Mouse (Mus musculus) small intestine, adult 2 months (tissue): Measurements from ENCODE around the gene Gabbr2. TPM values are rescaled to one million over a fixed set of nuclear protein-coding genes. Genes with fewer than 3 reads are reported as not detected.

ENCODE experiments used
- H3K27ac ChIP-seq: fragments of 200-500 bp; 2 replicates; pipeline ENCODE4 v1.5.1; 2012; ENCODE audit warnings: low read depth, low read length, control low read depth, inconsistent platforms; ENCODE audit not compliant: insufficient read depth
- H3K27me3 ChIP-seq: fragments of 200-500 bp; 2 replicates; pipeline ENCODE4 v1.6.1; 2012; ENCODE audit warnings: mild to moderate bottlenecking, moderate library complexity, low read length, inconsistent platforms; ENCODE audit not compliant: control insufficient read depth, insufficient read depth
- H3K36me3 ChIP-seq: fragments of 200-500 bp; 2 replicates; pipeline ENCODE4 v1.6.1; 2012; ENCODE audit warnings: mild to moderate bottlenecking, low read length, control low read depth, inconsistent platforms; ENCODE audit not compliant: control insufficient read depth, insufficient read depth
- H3K4me1 ChIP-seq: fragments of 200-500 bp; 2 replicates; pipeline ENCODE4 v1.6.1; 2012; ENCODE audit warnings: low read length, inconsistent platforms, mixed read lengths; ENCODE audit not compliant: control insufficient read depth, insufficient read depth, insufficient read length
- H3K4me3 ChIP-seq: fragments of 200-500 bp; 2 replicates; pipeline ENCODE4 v1.5.1; 2012; ENCODE audit warnings: low read depth, mild to moderate bottlenecking, control low read depth, inconsistent platforms, low read length, moderate library complexity
- CTCF ChIP-seq: fragments of 200-500 bp; IDR thresholded peaks from 2 replicates; pipeline ENCODE4 v1.5.1; 2012; ENCODE audit warnings: low read depth, mild to moderate bottlenecking, control low read depth, inconsistent platforms, low read length, moderate library complexity, mixed read lengths; ENCODE audit not compliant: insufficient replicate concordance, insufficient read length; ENCODE audit errors: extremely low read depth
- POLR2A ChIP-seq: fragments of 200-500 bp; IDR thresholded peaks from 2 replicates; pipeline ENCODE4 v1.6.1; 2012; ENCODE audit warnings: low read depth, mild to moderate bottlenecking, control low read depth, inconsistent platforms, low read length, moderate library complexity
- WGBS: fragments of 180-500 bp; shearing (Covaris S2); methylation state at CpG from one replicate; pipeline ENCODE4 v1.1.7; 2018; 5-methylcytosine and 5-hydroxymethylcytosine counted together
- polyA plus RNA-seq: library from polyadenylated mRNA; depleted of rRNA; stranded (reverse); fragments of >200 nt; gene quantifications from 2 replicates; pipeline ENCODE4 v1.2.3, GENCODE M21; 2012

The Gabbr2 gene
- polyA plus RNA-seq, 1 experiment, result 0.74 TPM

- Histone ChIP-seq H3K4me3 (no peak overlapping the region), H3K27me3 (no peaks in the 10 kb centered on the region), H3K27ac (no peak overlapping the region), H3K4me1 (no peaks in the 10 kb centered on the region), H3K36me3 (no peaks in the 10 kb centered on the region)
- 87% methylated on average over 11 of the region's 11 CpGs for WGBS
- TF ChIP-seq CTCF, result no peak
- TF ChIP-seq POLR2A, result no peak
Observed at GRCm38 (mm10) chr4:46821709-46822108, 170.0 kb downstream of the Gabbr2 start.

GRCm38 (mm10) chr4:46814954-46815353, 176.7 kb downstream of the Gabbr2 start:
- no peak overlapping the region for H3K27ac ChIP-seq
- 56% methylated on average over 4 of the region's 4 CpGs for WGBS

GRCm38 (mm10) chr4:46814236-46814635, 177.4 kb downstream of the Gabbr2 start:
- H3K4me1 ChIP-seq, result no peaks in the 10 kb centered on the region
- no peaks in the 10 kb centered on the region for H3K27me3 ChIP-seq
- 77% methylated on average over 10 of the region's 10 CpGs for WGBS
- TF ChIP-seq POLR2A (no peak), CTCF (no peak)
- H3K36me3 ChIP-seq, result no peaks in the 10 kb centered on the region
- no peak overlapping the region for H3K27ac ChIP-seq
- no peak overlapping the region for H3K4me3 ChIP-seq

More at GRCm38 (mm10) chr4:46814954-46815353, 176.7 kb downstream of the Gabbr2 start:
- Histone ChIP-seq H3K4me1 (no peaks in the 10 kb centered on the region), H3K36me3 (no peaks in the 10 kb centered on the region), H3K27me3 (no peaks in the 10 kb centered on the region), H3K4me3 (no peak overlapping the region)
- TF ChIP-seq CTCF (no peak), POLR2A (no peak)

GRCm38 (mm10) chr4:46811165-46811564, 180.5 kb downstream of the Gabbr2 start:
- no peaks in the 10 kb centered on the region for H3K27me3 ChIP-seq
- no peaks in the 10 kb centered on the region for H3K4me1 ChIP-seq
- TF ChIP-seq POLR2A (no peak), CTCF (no peak)
- H3K4me3 ChIP-seq, result no peak overlapping the region
- H3K36me3 ChIP-seq, result no peaks in the 10 kb centered on the region
- H3K27ac ChIP-seq, result no peak overlapping the region
- WGBS, result 69% methylated on average over 5 of the region's 5 CpGs

GRCm38 (mm10) chr4:46806876-46807275, 184.8 kb downstream of the Gabbr2 start:
- WGBS, result 71% methylated on average over 1 of the region's 1 CpGs
- Histone ChIP-seq H3K27me3 (no peaks in the 10 kb centered on the region), H3K27ac (no peak overlapping the region), H3K4me1 (no peaks in the 10 kb centered on the region), H3K4me3 (no peak overlapping the region), H3K36me3 (no peaks in the 10 kb centered on the region)
- TF ChIP-seq CTCF, result no peak
- TF ChIP-seq POLR2A, result no peak

- 28% methylated on average over 3 of the region's 3 CpGs for WGBS
- H3K4me3 ChIP-seq, result no peak overlapping the region
- no peaks in the 10 kb centered on the region for H3K36me3 ChIP-seq
- TF ChIP-seq CTCF, result no peak
- no peaks in the 10 kb centered on the region for H3K27me3 ChIP-seq
- no peaks in the 10 kb centered on the region for H3K4me1 ChIP-seq
- no peak overlapping the region for H3K27ac ChIP-seq
Observed at GRCm38 (mm10) chr4:46805910-46806309, 185.8 kb downstream of the Gabbr2 start.

GRCm38 (mm10) chr4:46802386-46802785, 189.3 kb downstream of the Gabbr2 start:
- TF ChIP-seq CTCF (no peak), POLR2A (no peak)
- Histone ChIP-seq H3K27me3 (no peaks in the 10 kb centered on the region), H3K4me1 (no peaks in the 10 kb centered on the region), H3K4me3 (no peak overlapping the region), H3K27ac (no peak overlapping the region), H3K36me3 (no peaks in the 10 kb centered on the region)
- WGBS, result 83% methylated on average over 7 of the region's 7 CpGs

- Histone ChIP-seq H3K4me3 (no peak overlapping the region), H3K4me1 (no peaks in the 10 kb centered on the region), H3K27ac (no peak overlapping the region), H3K27me3 (no peaks in the 10 kb centered on the region), H3K36me3 (no peaks in the 10 kb centered on the region)
- WGBS, result 43% methylated on average over 4 of the region's 4 CpGs
- TF ChIP-seq CTCF (no peak), POLR2A (no peak)
Observed at GRCm38 (mm10) chr4:46799904-46800303, 191.8 kb downstream of the Gabbr2 start.
